Mouse (Mus musculus): ENCODE results near the gene Rspo3.

- no peak for TF ChIP-seq GATA1 (IDR thresholded peaks at IDR 0.05; ENCODE audit: low read length)
- TF ChIP-seq TAL1 (IDR thresholded peaks at IDR 0.05; ENCODE audit: low read length): no peak
Observed at GRCm38 (mm10) chr10:29581940-29582339, 46.3 kb upstream of the Rspo3 start.

Data from erythroblast, embryonic 14.5 days (primary cell).